Mouse (Mus musculus) stomach, postnatal 0 days (tissue): Measurements from ENCODE around the gene Commd6. TPM values are rescaled to one million over a fixed set of nuclear protein-coding genes. Genes with fewer than 3 reads are reported as not detected.

Source experiments
- ATAC-seq: fragments of 200-750 bp; cut with Nextera tagmentation; 2 replicates; pipeline ENCODE4 v1.8.0; 2017; ENCODE audit not compliant: low FRiP score, low TSS enrichment
- DNase-seq: peaks from one replicate; pipeline ENCODE4 v3.0.0-alpha.2; 2016; ENCODE audit warnings: low spot score
- H3K27ac ChIP-seq: fragments of 300-500 bp; sonication (generic); replicated peaks from 2 replicates; pipeline ENCODE4 v1.5.1; 2014; ENCODE audit warnings: mild to moderate bottlenecking, control low read depth
- H3K27me3 ChIP-seq: fragments of 300-500 bp; sonication (generic); 2 replicates; pipeline ENCODE4 v1.6.1; 2014; ENCODE audit warnings: low read length; ENCODE audit not compliant: control insufficient read depth, insufficient read depth
- H3K36me3 ChIP-seq: fragments of 300-500 bp; sonication (generic); 2 replicates; pipeline ENCODE4 v1.6.1; 2014; ENCODE audit warnings: low read length, mixed read lengths; ENCODE audit not compliant: control insufficient read depth, insufficient read depth
- H3K4me1 ChIP-seq: fragments of 300-500 bp; sonication (generic); replicated peaks from 2 replicates; pipeline ENCODE4 v1.6.1; 2014; ENCODE audit warnings: antibody characterized with exemption; ENCODE audit not compliant: control insufficient read depth, insufficient read depth
- H3K4me2 ChIP-seq: fragments of 300-500 bp; sonication (generic); replicated peaks from 2 replicates; pipeline ENCODE4 v1.6.1; 2014; ENCODE audit warnings: low read depth, mild to moderate bottlenecking, control low read depth, moderate library complexity
- H3K4me3 ChIP-seq: fragments of 300-500 bp; sonication (generic); 2 replicates; pipeline ENCODE4 v1.5.1; 2014; ENCODE audit warnings: low read depth, low read length, control low read depth
- H3K9ac ChIP-seq: fragments of 300-500 bp; sonication (generic); 2 replicates; pipeline ENCODE4 v1.6.1; 2014; ENCODE audit warnings: mild to moderate bottlenecking, low read length, control low read depth, mixed read lengths
- H3K9me3 ChIP-seq: fragments of 300-500 bp; sonication (generic); 2 replicates; pipeline ENCODE4 v1.6.1; 2016; ENCODE audit warnings: low read length; ENCODE audit not compliant: control insufficient read depth
- CTCF ChIP-seq: IDR thresholded peaks from 2 replicates; pipeline ENCODE4 v1.5.1; 2016; ENCODE audit warnings: antibody characterized with exemption, low read depth, mild to moderate bottlenecking, moderate library complexity
- EP300 ChIP-seq: optimal IDR thresholded peaks from 2 replicates; pipeline ENCODE3; 2016; ENCODE audit warnings: antibody characterized with exemption
- WGBS: fragments of 180-500 bp; shearing (Covaris S2); extraction: QIAGEN DNeasy Blood & Tissue Kit; methylation state at CpG from one replicate; pipeline ENCODE4 v1.1.7; 2014; 5-methylcytosine and 5-hydroxymethylcytosine counted together
- polyA plus RNA-seq: library from polyadenylated mRNA; unstranded; fragments of >200 nt; fragmentation: Nextera tagmentation; extraction: Ambion mirVana; gene quantifications from 2 replicates; pipeline ENCODE4 v1.2.1, GENCODE M21; 2015

Gene Commd6
- polyA plus RNA-seq, 1 experiment from 2014 or later = 112 TPM

DNA sequence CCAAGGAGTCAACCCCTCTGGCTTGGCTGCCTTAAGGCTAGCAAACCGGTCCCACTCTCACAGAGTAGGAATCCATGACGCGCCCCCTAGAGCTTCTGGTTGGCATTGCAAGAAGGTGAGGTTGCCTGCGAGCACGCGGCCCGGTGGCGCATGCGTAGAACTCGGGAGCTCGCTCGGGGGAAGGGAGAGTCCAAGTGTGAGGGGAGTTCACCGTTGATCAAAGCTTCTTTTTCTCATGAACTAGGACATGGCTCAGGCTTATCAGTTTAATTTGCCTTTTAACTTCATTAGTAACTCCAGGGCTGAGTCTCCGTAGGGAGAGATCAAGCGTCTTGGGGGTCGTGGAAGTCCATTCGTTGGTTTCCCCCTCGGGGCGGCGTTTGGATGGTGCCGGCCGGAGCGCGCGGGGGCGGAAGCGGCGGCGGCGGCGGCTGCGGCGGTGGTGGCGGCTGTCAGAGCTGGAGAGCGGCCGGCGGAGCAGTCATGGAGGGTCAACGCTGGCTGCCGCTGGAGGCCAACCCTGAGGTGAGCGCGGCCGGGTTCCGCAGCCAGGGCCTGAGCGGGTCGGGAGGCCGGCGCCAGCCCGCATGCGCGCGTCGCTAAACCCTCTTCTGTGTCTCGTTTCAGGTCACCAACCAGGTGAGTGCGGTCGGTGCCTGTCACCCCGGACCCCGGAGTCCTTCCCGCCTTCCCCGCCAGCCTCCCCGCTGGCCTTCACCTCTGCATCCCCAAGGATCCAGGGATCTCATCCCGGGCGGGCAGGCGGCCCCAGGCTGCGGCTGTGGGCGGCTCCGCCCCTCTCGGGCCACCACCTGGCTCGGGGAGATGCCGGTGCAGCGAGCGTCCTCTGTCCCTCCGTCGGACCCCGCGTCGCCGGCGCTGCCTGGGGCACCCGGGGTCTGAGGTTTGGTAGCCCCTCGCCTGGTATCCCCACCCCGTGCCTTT is 13.4 kb upstream of the Commd6 start, which contains the start of gene Uchl3:
Gene Uchl3 (plus strand): TSS at position 387 of the 945 bp plus-strand sequence.
- H3K27ac ChIP-seq = peak within 1 kb of the TSS; percentile 79
- whole genome bisulfite sequencing = under 1% methylated on average over 76 of the region's 81 CpGs
- TF ChIP-seq CTCF = peak; percentile 97
- TF ChIP-seq EP300 = peak; percentile 49

GRCm38 (mm10) chr14:101652571-101652970 is 12.1 kb upstream of the Commd6 start:
- Histone ChIP-seq H3K9me3 (no peaks in the 10 kb centered on the region), H3K27ac (no peak overlapping the region), H3K36me3 (no peaks in the 10 kb centered on the region), H3K4me1 (no peaks in the 10 kb centered on the region), H3K4me3 (no peak overlapping the region), H3K27me3 (no peaks in the 10 kb centered on the region), H3K4me2 (no peak overlapping the region), H3K9ac (no peak overlapping the region)
- TF ChIP-seq EP300 (no peak), CTCF (no peak)
- no peak for DNase-seq
- 72% methylated on average over 6 of the region's 6 CpGs for WGBS
- ATAC-seq = no peak

More for the DNA sequence above, 13.4 kb upstream of the Commd6 start, which contains the start of gene Uchl3:
- Histone ChIP-seq H3K9ac (peak within 1 kb of the TSS; percentile 79), H3K4me2 (peak within 1 kb of the TSS; percentile 97), H3K4me1 (no peaks in the 10 kb centered on the region), H3K36me3 (no peaks in the 10 kb centered on the region), H3K4me3 (peak within 1 kb of the TSS; percentile 96), H3K27me3 (no peaks in the 10 kb centered on the region), H3K9me3 (no peaks in the 10 kb centered on the region)
- ATAC-seq (peak; percentile 93), DNase-seq (peak; percentile 97)

- no peak for DNase-seq
- H3K36me3 ChIP-seq = no peaks in the 10 kb centered on the region
- no peaks in the 10 kb centered on the region for H3K4me1 ChIP-seq
- no peak overlapping the region for H3K9ac ChIP-seq
- no peaks in the 10 kb centered on the region for H3K27me3 ChIP-seq
- no peak overlapping the region for H3K4me2 ChIP-seq
- no peak overlapping the region for H3K27ac ChIP-seq
- no peak for ATAC-seq
- 72% methylated on average over 4 of the region's 4 CpGs for WGBS
- no peak overlapping the region for H3K4me3 ChIP-seq
- H3K9me3 ChIP-seq = no peaks in the 10 kb centered on the region
- TF ChIP-seq EP300 (no peak), CTCF (no peak)
Measured at GRCm38 (mm10) chr14:101650551-101650950, 10.1 kb upstream of the Commd6 start.

- Histone ChIP-seq H3K27me3 (no peaks in the 10 kb centered on the region), H3K9ac (no peak overlapping the region), H3K36me3 (no peaks in the 10 kb centered on the region), H3K4me3 (no peak overlapping the region), H3K4me1 (no peaks in the 10 kb centered on the region), H3K9me3 (no peaks in the 10 kb centered on the region), H3K27ac (no peak overlapping the region), H3K4me2 (no peak overlapping the region)
- 88% methylated on average over 1 of the region's 1 CpGs for WGBS
- ATAC-seq = peak; percentile 80
- peak; percentile 30 for DNase-seq
- TF ChIP-seq EP300 (no peak), CTCF (no peak)
Measured at GRCm38 (mm10) chr14:101644948-101645347, 4.5 kb upstream of the Commd6 start.

- 88% methylated on average over 6 of the region's 6 CpGs for WGBS
- DNase-seq = no peak
- H3K9ac ChIP-seq = no peak overlapping the region
- H3K4me2 ChIP-seq = no peak overlapping the region
- H3K27me3 ChIP-seq = no peaks in the 10 kb centered on the region
- H3K36me3 ChIP-seq = 0 out of 2 replicates have a peak, but pooled peaks cover 6% of the 10 kb centered on the region
- no peak for ATAC-seq
- H3K4me1 ChIP-seq = no peaks in the 10 kb centered on the region
- no peak overlapping the region for H3K4me3 ChIP-seq
- TF ChIP-seq CTCF = no peak
- no peak for TF ChIP-seq EP300
- H3K27ac ChIP-seq = no peak overlapping the region
- H3K9me3 ChIP-seq = no peaks in the 10 kb centered on the region
Measured at GRCm38 (mm10) chr14:101637381-101637780, 3.1 kb downstream of the Commd6 start.

- WGBS = 96% methylated on average over 1 of the region's 1 CpGs
- H3K4me1 ChIP-seq = no peaks in the 10 kb centered on the region
- H3K27me3 ChIP-seq = no peaks in the 10 kb centered on the region
- H3K27ac ChIP-seq = no peak overlapping the region
- H3K9me3 ChIP-seq = no peaks in the 10 kb centered on the region
- DNase-seq (no peak), ATAC-seq (no peak)
- no peak overlapping the region for H3K9ac ChIP-seq
- TF ChIP-seq EP300 (no peak), CTCF (peak; percentile 47)
- H3K36me3 ChIP-seq = 0 out of 2 replicates have a peak, but pooled peaks cover 6% of the 10 kb centered on the region
- H3K4me3 ChIP-seq = no peak overlapping the region
- no peak overlapping the region for H3K4me2 ChIP-seq
Measured at GRCm38 (mm10) chr14:101635765-101636164, 4.7 kb downstream of the Commd6 start.
